Mouse (Mus musculus) G1E-ER4 (cell line): ENCODE measurements around the gene Rrnad1. TPM values are rescaled to one million over a fixed set of nuclear protein-coding genes. Genes with fewer than 3 reads are reported as not detected.

Experiments
- GATA1 ChIP-seq: IDR thresholded peaks from one replicate; pipeline ENCODE4 v1.8.0; 2012; ENCODE audit warnings: low read length, inconsistent platforms
- polyA plus RNA-seq: library from polyadenylated mRNA; stranded (reverse); fragments of >175 nt; gene quantifications from 2 replicates; pipeline ENCODE4 v1.2.3, GENCODE M21; 2012

The Rrnad1 gene
- polyA plus RNA-seq, 1 experiment: 16.3 TPM

DNA sequence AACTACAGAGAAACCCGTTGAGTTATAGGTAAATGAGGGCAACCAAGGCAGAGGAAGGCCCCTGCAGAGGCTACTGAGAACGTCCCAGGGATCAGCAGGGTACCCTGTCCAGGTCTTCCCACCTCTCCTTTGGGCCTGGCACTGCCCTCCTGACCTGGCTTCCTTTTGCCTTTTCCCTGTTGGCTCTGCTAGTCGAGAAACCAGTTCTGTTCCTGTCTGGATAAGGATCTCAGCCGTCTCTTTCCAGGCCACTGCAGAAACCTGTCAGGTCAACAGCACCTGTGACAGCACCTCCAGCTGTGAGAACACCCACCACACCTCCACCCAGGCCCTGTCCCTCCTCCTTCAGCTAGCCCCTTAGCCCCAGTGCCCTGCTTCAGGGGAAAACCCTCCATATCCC, 28.0 kb upstream of the Rrnad1 start:
- no peak for TF ChIP-seq GATA1

DNA sequence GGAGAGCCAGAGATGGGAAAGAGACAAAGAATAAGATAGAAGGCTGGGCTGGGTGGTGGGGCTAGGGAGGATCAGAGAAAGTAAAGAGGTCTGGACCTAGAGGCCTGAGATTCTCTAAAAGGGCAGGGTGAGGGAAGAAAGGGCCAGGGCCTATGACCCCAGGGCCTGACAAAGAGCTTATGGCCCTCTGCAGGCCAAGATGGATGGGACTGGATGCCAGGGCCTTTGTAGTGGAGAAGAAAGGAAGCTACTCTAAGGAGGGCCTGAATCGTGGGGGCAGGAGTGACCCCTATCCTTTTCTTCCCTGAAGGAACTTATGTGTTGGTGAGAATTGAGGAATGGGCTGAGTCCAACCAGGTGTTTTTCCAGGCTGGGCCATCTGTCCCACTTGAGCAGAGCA, 27.5 kb upstream of the Rrnad1 start:
- no peak for TF ChIP-seq GATA1

DNA sequence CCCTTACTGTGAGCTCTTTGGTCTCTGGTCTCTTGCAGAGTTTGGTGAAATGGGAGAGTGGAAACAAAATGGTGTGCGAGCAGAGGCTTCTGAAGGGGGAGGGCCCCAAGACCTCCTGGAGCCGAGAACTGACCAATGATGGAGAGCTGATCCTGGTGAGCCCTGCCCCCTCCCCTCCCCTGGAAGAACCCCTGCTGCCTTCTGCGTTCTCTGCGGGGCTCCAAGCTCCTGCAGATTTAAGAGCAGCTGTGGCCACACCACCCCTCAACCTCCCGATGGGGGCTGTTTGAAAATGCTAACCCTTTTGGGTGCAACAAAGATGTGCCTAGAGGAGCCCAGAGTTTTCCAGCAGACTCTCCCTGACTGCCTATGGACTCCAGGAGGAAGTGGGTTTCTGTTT, 21.9 kb upstream of the Rrnad1 start:
- no peak for TF ChIP-seq GATA1

DNA sequence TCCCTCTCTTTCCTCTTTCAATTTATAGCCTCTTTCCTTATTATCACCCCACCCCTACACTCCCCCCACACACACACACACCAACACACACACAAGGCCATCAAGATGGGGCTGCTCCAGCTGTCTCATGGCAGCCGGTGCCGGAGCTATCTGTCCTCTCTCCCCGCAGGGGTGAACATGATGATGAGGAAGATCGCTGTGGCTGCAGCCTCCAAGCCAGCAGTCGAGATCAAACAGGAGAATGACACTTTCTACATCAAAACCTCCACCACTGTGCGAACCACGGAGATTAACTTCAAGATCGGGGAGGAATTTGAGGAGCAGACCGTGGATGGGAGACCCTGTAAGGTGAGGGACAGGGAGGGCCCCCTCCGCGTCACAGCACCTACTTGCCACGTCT, 21.4 kb upstream of the Rrnad1 start:
- no peak for TF ChIP-seq GATA1

DNA sequence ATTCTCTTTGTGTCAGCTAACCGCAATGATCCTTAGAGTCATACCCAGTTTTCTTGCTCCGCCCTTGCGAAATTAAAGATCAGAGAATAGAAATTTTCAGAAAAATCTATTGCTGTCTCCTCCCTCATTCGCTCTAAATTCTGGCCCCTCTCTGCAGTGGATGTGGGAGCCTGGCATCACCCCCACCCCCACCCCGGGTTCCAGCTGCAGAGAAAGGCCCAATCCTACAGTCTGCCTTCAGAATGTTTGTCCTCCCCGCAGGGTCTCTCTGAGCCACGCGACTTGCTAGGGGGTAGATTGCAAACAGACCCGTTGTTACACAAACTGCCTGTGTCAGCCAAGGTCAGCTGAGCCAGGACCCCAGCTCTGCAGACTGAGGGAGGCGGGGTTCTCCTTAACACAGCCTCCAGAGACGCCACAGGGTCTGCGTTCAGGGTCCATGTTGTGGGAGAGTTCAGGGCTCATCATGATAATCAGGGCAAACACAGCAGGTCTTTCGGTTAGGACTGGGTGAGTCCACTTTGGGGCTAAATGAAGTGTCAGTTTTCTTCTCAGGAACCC, 19.5 kb upstream of the Rrnad1 start:
- no peak for TF ChIP-seq GATA1

DNA sequence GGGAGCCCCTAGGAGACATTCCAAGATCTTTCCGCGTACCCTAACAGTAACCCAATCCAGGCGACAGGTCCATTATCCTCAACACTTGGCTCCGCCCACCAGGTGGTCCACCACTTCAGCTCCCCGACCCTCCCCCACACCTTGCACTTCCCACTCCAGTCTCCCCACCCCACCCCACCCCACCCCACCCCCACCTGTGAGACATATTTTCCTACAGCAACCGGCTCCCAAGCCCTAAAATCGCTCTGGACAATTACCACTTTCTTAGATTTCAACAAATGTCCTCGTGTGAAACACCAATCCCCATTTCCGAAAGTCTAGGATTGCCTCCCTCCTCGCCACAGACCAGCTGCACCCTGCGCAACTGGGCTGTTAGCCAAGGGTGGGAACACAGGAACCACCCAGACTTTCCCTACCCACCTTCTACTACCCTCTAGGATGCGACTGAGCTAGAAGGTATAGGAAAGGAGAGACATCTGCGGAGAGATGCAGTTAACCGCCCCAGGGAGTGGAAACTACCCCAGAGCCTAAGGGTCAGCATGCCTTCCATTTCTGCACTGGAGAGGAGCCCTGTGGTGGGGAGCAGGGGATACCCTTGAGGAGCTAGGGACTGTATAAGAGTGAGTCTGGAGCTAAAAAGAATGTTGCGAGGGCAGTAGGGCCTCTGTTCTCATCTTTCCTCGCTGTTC, 18.9 kb upstream of the Rrnad1 start:
- no peak for TF ChIP-seq GATA1

DNA sequence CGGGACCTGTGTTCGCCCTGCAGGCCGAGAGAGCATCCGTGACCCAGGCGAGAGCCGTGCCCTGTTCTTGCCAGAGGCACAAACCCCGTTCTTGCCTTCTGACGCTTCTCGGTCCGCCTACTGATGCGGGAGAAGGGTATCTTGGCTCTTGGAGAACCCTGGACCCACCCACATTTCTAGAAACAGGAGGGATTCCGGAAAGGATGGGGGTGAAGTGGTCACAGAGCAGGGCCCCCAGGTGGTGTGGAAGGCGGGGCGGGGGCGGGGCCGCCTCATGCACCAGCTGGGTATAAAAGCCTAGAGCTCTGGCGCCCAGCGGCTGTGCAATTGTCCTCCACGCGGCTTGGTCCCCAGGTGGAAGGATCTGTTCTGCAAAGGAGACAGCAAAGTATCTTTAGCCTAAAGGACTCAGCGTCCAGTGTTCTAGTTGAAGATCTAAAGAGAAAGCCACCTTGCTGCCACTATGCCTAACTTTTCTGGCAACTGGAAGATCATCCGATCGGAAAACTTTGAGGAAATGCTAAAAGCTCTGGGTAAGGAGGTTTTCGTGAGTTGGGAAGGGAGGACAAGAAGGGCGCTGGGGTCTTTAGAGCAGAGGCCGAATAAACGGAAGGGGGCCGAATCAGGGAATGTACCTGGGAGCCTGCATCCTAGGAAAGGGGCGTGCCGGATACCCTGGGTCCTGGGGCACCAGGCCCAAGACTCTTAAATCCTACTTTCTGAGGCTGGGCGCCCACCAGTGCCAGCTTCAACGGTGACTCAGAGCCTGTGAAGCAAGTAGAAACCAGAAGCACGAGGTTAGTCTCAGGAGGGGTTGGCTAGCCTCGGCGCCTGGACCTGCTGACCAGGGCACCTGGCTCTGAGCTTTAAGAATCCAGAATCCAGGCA, 18.1 kb upstream of the Rrnad1 start, which contains the start of gene Crabp2:
Gene Crabp2 (plus strand): TSS at position 289 of the 888 bp plus-strand sequence.
- no peak for TF ChIP-seq GATA1

DNA sequence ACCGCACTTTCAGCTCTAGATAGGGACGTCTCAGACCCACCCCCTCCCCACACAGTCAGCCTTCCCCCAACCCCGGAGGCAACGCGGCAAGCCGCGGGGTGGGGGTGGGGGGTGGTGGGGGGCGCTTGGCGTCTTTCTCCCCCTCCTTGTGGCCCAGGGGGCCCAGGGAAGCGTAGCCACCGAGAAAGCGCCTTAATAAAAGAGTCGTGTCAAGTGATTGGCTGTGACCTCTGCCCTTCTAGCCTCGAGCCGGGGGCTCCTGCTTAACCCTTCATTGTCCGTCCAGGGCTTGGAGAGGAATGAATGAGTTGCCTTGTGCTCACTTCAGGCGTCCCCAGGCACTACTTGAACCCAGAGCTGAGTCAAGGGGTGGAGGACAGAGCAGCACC, 17.3 kb upstream of the Rrnad1 start:
- TF ChIP-seq GATA1: no peak

DNA sequence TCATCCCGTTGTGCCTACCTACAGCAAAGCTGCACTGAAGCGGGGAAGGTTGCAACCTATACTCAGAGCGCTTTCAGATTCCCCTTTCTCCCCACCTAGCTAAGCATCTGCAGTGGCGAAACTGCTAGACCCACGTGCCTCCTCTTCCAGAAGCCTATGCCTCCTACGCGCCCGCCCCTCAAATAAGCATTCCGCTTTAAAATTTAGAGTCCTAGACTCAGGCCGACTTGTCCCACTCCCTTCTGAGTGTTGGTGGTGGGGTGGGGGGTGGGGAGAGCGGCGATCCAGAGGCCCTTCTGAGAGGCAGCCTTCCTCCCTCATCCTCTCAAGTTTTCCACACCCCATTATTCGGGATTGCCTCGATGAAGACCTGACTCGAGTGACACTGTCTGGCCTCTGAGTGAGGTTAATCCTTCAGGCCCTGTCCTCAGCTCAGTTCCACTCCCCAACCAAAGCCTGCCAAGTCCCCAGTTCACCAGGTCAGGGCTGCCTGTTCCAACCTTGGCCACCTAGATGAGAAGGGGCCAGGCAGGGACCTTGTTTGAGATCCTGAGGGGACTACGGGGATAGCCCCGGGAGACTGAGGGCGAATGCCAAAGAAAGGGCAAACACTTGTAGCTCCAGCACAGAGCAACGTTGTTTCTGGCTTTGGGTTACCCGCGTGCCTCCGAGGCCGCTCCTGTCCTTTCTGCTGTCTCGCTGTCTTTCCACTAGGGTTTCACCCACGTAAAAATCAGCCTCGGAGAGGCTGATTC, 16.7 kb upstream of the Rrnad1 start:
- no peak for TF ChIP-seq GATA1

DNA sequence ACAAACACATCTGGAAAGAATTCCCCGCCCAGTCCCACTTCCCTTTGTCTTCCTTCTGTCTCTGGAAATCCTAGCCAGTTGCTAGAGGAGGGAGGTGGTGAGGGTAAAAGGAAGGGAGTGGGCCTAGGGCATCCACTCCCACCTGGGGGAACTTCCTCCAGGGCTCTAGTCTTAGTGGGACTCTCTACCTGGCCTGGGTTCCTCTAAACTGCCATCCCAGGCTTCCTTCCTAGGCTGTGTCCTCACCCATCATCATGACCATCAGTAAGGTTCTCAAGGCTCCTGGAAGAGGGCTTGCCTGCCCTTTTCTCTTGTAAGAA, 16.0 kb upstream of the Rrnad1 start:
- no peak for TF ChIP-seq GATA1

DNA sequence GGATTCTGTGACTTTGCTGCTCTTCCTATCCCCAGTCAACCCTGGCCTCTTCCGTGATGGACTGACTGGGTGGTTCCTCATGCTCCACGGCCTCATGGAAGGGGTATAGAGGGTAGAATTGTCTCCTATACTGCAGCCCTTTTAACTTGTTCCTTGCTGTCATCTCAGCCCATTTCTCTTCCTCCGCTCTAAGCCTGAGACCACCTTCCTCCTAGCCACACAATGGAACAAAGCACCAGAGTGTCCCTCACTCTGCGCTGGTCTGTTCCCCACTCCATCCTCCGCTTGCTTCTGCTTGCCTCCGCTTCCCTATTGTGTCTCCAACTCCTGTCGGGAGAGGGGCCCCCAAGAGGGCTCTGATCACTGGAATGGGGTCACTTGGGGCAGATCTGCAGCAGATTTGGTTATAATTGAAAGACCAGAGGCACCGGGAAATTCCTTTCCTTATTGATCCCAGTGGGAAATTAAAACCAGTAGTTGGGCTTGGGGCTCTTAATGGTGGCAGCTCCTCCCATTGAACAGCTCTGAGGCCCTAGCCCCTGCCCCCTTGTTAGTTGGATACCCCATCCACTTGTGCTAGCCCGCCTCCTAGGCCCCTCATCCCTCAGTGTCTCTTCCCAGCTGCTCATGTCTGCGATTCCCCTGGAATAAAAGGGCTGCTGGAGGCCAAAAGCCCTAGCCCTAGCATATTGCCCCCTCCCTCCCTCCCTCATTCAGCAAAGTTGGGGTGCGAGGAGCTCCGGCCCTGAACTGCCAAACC, 15.4 kb upstream of the Rrnad1 start:
- TF ChIP-seq GATA1: no peak

DNA sequence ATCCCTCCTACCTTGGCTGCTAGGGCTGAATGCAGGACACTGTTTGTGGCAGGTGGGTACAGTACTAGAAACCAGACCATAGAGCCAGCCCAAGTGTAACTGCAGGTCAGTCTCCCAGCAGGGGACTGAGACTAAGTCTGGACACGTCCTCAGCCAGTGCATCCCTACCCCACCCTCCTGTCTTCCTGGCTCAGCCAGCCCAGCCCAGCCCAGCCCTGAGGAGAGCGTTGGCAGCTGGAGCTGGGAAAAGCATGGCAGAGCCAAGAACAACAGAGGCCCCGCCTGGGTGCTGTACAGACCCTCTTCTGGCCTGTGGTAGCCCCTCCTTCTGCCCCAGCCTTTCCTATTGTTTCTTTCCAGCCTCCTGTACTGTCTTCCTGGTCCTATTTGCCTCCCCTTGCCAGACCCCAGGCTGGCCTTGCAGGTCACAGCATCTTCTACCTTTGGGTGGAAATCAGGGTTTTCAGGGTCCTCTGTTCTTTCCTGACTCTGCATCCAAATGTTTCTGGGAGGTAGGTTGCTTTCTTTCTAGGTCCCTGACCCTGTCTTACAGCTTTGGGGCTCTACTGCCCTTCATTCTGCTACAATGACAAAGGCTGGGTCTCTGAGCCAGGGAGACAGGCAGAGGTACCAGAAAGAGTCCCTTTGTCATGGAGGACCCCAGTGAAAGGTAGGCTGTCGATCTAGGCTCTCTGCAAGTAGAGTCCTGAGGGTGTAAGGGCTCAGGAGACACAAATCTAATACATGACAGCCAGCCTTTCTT, 14.5 kb upstream of the Rrnad1 start:
- TF ChIP-seq GATA1: no peak

DNA sequence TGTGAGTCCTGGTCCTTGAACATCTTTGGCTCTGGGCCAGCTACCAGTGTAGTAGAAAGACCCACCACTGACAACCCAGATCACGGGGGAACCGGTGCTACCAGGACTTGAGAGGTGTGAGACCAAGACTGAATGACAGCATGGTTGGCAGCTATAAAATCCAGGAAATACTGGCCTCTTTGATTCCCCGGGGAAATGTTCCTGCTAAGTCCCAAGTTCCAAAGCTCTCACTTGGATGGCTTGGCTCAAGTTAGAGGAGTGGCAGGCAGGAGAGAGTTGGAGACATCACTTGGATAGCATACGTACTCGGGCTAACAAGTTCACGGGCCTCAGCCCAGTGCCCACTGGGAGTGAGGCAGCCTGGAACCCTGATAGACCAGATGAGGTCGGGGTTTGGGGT, 13.1 kb upstream of the Rrnad1 start:
- no peak for TF ChIP-seq GATA1

DNA sequence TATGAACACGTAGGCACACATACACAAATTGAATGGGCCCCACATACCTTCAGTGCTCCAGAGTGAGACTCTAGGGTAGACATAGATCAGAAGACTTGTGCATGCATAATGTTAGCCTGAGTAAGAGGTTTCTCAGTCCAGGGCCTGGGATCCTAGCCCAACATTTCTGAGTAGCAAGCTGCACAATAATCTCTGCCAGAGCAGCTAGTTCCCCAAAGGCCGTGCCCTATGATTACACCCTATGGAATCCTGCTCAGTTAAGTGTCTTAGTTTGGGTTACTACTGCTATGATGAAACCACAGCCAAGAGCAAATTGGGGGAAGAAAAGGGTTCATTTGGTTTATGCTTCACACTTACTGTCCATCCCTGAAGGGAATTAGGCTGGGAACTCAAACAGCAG, 12.0 kb upstream of the Rrnad1 start:
- no peak for TF ChIP-seq GATA1
